Mouse (Mus musculus): ENCODE data around the gene Dus1l. TPM values are rescaled to one million over a fixed set of nuclear protein-coding genes. Genes with fewer than 3 reads are reported as not detected.
"Not testable (repeated sequence)": the region's sequence is repeated elsewhere in the genome, so short reads cannot be mapped to it uniquely, and the experiment has no call there.

Dus1l gene
- total RNA-seq, 1 experiment from 2014 or later: 64.5 TPM

DNA sequence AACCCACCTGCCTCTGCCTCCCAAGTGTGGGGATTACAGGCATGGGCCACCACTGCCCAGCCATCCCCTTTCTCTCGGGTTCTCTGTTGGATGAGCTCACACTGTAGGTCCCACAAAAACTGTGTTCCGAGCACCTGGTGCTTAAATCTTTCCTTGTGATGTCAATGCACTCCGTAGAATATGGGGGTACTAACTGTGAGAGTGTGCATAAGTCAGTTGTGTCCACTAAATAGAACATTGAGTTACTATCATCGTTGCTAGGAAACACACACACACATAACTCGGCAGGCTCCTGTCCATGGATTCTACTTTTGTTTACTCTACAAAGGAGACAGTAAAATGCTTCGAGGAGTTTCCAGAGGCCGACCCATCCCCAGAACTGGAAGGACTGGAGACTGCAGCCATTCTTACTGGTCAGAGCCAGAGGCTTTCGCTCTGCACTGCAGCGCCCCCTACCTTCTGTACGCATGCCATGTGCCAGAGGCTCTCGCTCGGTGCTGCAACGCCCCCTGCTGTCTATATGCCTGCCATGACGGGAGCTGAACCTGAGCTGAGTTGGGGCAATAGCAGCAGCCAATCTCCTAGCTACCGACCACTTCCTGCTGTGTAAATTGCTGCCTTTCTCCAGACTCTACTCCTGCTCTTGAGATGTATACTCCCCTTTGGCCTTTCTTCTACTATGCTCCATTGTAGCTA lies 20.3 kb downstream of the Dus1l start:
- DNase-seq: peak; percentile 98

GRCm38 (mm10) chr11:120773463-120774190 lies 22.6 kb downstream of the Dus1l start:
- DNase-seq: no peak

GRCm38 (mm10) chr11:120772749-120773148 lies 23.5 kb downstream of the Dus1l start:
- DNase-seq: no peak

DNA sequence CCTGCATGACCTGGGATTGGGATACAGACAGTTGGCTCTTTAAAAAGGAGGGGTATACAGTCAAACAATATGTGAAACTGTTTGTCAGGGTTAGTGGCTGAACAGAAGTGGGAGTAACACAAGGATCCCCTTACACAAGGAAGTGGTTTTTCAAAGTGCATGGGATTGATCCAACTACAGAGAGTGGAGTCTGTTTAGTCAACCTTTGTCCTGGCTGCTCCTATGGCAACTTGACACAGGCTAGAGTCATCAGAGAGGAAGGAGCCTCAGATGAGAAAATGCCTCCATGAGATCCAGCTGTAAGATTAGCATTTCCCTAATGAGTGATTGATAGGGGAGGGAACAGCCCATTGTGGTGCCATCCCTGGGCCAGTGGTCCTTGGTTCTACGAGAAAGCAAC lies 28.0 kb downstream of the Dus1l start:
- no peak for DNase-seq

GRCm38 (mm10) chr11:120767023-120767422 lies 29.2 kb downstream of the Dus1l start:
- not testable (repeated sequence) for DNase-seq

GRCm38 (mm10) chr11:120763121-120763999 lies 32.8 kb downstream of the Dus1l start:
- DNase-seq: not testable (repeated sequence)

DNA sequence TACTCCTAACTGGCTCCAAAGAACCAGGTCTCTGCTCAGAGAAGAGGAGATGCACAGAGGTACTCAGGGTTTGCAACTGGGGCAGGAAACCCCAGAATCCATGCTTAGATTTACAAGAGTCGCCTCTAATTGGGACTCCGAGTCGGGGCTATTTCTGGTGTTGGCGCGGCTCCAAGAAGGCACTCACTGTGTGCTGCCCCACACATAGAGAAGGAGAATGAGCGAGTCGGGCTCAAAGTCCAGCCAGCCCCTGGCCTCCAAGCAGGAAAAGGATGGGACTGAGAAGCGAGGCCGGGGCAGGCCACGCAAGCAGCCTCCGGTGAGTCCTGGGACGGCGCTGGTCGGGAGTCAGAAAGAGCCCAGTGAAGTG lies 33.5 kb downstream of the Dus1l start, which contains the start of gene Hmga1b:
Gene Hmga1b, plus strand, starts transcription at position 123 of the 370 bp plus-strand sequence.
- DNase-seq: not testable (repeated sequence)

DNA sequence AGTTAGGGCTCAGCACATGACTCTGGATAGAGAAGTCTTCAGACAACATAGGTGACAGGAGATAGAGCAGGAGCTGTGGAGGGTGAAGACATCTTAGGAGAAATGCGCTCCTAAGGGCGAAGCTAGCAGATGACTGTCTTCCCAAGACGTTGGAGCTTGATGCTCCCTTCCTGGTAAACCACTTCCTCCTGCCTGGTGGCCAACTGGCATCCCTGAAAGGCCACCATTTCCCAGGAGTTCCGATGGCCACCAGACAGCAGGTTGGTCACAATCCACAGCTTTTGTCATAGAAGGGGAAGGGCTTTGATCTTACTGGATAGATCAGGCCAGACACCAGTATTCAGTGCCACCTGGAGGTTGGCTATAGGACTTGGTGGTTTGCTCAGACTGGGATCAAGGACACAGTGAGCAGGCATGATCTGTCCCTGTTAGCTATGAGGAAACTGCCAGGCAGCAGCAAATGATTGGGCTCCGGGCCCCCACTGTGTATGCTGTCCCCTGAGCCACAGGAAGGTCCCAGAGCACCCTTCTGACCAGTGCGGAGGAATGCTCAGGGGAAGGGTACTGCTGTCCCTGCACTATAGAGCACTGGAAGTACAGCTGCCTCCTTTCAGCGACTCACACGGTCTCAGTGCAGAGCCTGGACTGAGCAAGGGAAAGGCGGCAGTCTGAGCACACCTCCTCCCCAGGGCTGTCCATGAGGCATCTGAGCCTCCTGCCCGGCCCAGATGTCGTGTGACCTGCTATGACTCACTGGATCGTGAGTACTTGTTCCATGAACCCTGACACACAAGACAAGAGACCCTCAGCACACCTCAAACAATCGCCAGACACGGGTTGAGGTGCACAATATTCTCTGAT lies 34.2 kb downstream of the Dus1l start:
- peak; percentile 32 for DNase-seq

DNA sequence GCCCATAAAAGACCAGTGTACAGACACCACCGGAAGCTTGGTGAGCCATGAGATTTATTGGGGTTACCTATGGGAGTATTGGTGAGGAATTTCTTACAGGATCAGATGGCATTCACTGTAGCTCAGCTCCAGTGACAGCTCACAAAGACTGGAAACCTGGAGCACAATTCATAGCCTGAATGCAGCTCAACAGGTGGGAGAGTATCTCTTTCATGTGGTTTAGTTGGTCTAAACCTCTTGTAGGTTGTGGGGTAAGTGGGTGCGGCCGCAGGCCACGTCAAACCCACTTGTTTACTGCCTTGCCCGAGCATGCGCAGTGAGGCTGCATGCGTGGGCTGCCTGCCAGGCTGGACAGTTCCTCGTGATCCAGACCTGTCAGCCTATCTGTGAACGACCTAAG lies 36.0 kb downstream of the Dus1l start:
- DNase-seq: no peak

DNA sequence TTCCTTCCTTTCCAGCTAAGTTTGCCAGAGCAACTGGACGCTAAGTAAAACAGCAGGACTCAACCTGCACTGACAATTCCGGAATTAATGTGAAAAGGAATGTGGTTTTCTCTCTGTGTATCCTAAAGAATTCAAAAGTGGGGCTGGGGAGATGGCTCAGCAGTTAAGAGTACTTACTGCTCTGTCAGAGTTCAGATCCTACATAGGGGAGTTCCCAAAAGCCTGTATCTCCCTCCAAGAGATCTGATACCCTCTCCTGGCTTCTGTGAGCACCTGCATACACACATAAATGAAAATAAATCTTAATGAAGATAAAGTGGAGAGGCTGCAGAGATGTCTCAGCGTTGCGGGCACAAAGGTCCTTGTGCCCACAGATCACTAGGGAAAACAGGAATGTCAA lies 44.6 kb downstream of the Dus1l start:
- no peak for DNase-seq

GRCm38 (mm10) chr11:120749430-120749829 lies 46.8 kb downstream of the Dus1l start:
- peak; percentile 60 for DNase-seq

GRCm38 (mm10) chr11:120747974-120748373 lies 48.2 kb downstream of the Dus1l start:
- no peak for DNase-seq

GRCm38 (mm10) chr11:120744121-120744701 lies 52.0 kb downstream of the Dus1l start:
- DNase-seq: no peak

DNA sequence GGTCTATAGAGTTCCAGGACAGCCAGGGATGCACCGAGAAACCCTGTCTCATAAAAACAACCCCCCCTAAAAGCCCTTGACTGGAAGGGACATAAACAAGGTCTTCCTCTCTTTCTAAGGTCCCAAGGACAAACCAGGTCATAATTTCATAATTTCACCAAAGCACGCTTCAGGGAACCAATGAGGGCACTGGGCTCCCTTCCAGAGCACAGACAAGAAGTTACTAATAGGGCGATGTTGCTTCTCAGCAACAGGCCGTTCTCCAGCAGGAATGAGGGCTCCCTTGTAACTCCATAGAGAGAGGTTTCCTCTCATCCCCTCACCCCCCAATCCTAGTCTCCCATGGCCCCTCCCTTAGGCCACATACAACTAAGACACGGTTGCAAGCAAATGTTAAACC lies 55.2 kb downstream of the Dus1l start:
- peak; percentile 61 for DNase-seq

Other genes with a start within 250 kb of the Dus1l start
- gene Mcrip1, start 246.7 kb downstream of the Dus1l start, total RNA-seq (2021): 52.6 and 67.9 TPM in 2 replicates
- gene Ppp1r27, start 245.3 kb downstream of the Dus1l start, total RNA-seq (2021): 0.48 TPM in 1 of 2 replicates, not detected in the other
- 449 and 479 TPM in 2 replicates for gene P4hb, start 223.2 kb downstream of the Dus1l start, total RNA-seq (2021)
- gene Arhgdia, start 214.8 kb downstream of the Dus1l start, total RNA-seq (2021): 268 and 310 TPM in 2 replicates
- 120 and 128 TPM in 2 replicates for gene Alyref, start 198.0 kb downstream of the Dus1l start, total RNA-seq (2021)
- gene Anapc11, start 198.0 kb downstream of the Dus1l start, total RNA-seq (2021): 68.3 and 69.0 TPM in 2 replicates
- 1.6 TPM in 1 of 2 replicates, not detected in the other for gene Npb, start 187.9 kb downstream of the Dus1l start, total RNA-seq (2021)
- 148 and 187 TPM in 2 replicates for gene Pcyt2, start 178.5 kb downstream of the Dus1l start, total RNA-seq (2021)
- gene Sirt7, start 171.2 kb downstream of the Dus1l start, total RNA-seq (2021): 37.1 and 39.7 TPM in 2 replicates
- 51.8 and 55.3 TPM in 2 replicates for gene Mafg, start 162.8 kb downstream of the Dus1l start, total RNA-seq (2021)
- gene Pycr1, start 152.6 kb downstream of the Dus1l start, total RNA-seq (2021): 1.6 TPM in 2 replicates
- gene Myadml2, start 148.2 kb downstream of the Dus1l start, total RNA-seq (2021): 0.94 TPM in 1 of 2 replicates, not detected in the other
- gene Notum, start 135.2 kb downstream of the Dus1l start, total RNA-seq (2021): 8.3 and 11.2 TPM in 2 replicates
- gene Aspscr1, start 123.4 kb downstream of the Dus1l start, total RNA-seq (2021): 69.4 and 71.3 TPM in 2 replicates
- gene Cenpx, start 82.7 kb downstream of the Dus1l start, total RNA-seq (2021): 46.4 and 52.5 TPM in 2 replicates
- gene Lrrc45, start 82.5 kb downstream of the Dus1l start, total RNA-seq (2021): 27.2 and 31.5 TPM in 2 replicates
- 3.2 and 5.3 TPM in 2 replicates for gene Rac3, start 74.9 kb downstream of the Dus1l start, total RNA-seq (2021)
- 31.8 and 41.9 TPM in 2 replicates for gene Dcxr, start 69.1 kb downstream of the Dus1l start, total RNA-seq (2021)
- 7.3 and 10.2 TPM in 2 replicates for gene Cbr2, start 64.3 kb downstream of the Dus1l start, total RNA-seq (2021)
- 20.9 and 46.6 TPM in 2 replicates for gene Hmga1b, start 33.6 kb downstream of the Dus1l start, total RNA-seq (2021)
- gene Rfng, start 12.2 kb downstream of the Dus1l start, total RNA-seq (2021): 18.5 and 18.6 TPM in 2 replicates
- 101 and 107 TPM in 2 replicates for gene Gps1, start 12.1 kb downstream of the Dus1l start, total RNA-seq (2021)
- gene Fasn, start 28.1 kb upstream of the Dus1l start, total RNA-seq (2021): 94.1 and 150 TPM in 2 replicates
- 12.6 and 17.7 TPM in 2 replicates for gene Ccdc57, start 136.5 kb upstream of the Dus1l start, total RNA-seq (2021)
- 10.6 and 14.0 TPM in 2 replicates for gene Slc16a3, start 152.1 kb upstream of the Dus1l start, total RNA-seq (2021)
- gene Csnk1d, start 194.9 kb upstream of the Dus1l start, total RNA-seq (2021): 124 and 135 TPM in 2 replicates
- 0.48 and 3.8 TPM in 2 replicates for gene Cd7, start 243.0 kb upstream of the Dus1l start, total RNA-seq (2021)

All from adrenal gland, postnatal 14 days (tissue).